Comparison of ENCODE assay signal across 10 mouse cellular contexts in the genomic region with DNA sequence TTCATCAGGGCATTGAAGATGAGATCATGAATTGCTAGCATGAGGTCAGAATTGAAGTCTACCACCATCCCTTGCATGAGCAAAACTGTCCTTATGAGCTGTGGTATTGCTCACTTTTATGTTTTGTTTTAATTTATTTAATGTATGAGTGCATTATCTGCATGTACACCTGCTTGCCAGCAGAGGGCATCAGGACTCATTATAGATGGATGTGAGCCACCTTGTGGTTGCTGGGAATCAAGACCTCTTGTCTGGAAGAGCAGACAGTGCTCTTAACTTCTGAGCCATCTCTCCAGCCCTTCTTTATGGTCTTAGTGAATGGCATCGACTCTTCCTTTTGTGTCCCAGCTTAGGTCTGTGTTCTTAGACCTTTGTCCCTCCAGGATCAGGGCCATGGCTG. TPM values are rescaled to one million over a fixed set of nuclear protein-coding genes. Genes with fewer than 3 reads are reported as not detected.
DNase-seq lines count a peak whose midpoint lies in the region; ATAC-seq and TF ChIP-seq lines count a peak whose summit lies in the region.
"Had no signal": no experiment of that assay in that cellular context is flagged by ENCODE, and none has a peak within 500 bp of the region (broad histone marks: within the 10 kb centered on the region; RNA-seq: fewer than 3 reads in every experiment).

No protein-coding gene starts in this region.

- H3K9ac ChIP-seq in liver, embryonic 14.5 days (replicated peaks), result no peak overlapping the region
- no peak overlapping the region for H3K9ac ChIP-seq in liver, embryonic 11.5 days (ENCODE audit: low read depth, low read length)
- no peak overlapping the region for H3K9ac ChIP-seq in forebrain, embryonic 12.5 days
- no peak overlapping the region for H3K9ac ChIP-seq in neural tube, embryonic 15.5 days (replicated peaks)
- H3K9ac ChIP-seq: hindbrain, embryonic 12.5 days; liver, embryonic 13.5 days had no signal

- TF ChIP-seq CTCF in liver, embryonic 14.5 days (IDR thresholded peaks at IDR 0.05; ENCODE audit: low read depth), result peak; percentile 86

- no peak overlapping the region for H3K27ac ChIP-seq in liver, embryonic 14.5 days
- no peak overlapping the region for H3K27ac ChIP-seq in liver, embryonic 11.5 days (ENCODE audit: low read depth, low read length)
- H3K27ac ChIP-seq in forebrain, embryonic 12.5 days, result no peak overlapping the region
- no peak overlapping the region for H3K27ac ChIP-seq in neural tube, embryonic 15.5 days (replicated peaks)
- H3K27ac ChIP-seq: hindbrain, embryonic 12.5 days; liver, embryonic 13.5 days had no signal

- H3K36me3 ChIP-seq in liver, embryonic 14.5 days (replicated peaks; ENCODE audit: control insufficient read depth, insufficient read depth, low read depth), result no peaks in the 10 kb centered on the region
- H3K36me3 ChIP-seq in liver, embryonic 11.5 days (ENCODE audit: control insufficient read depth, insufficient read depth, low read length), result no peaks in the 10 kb centered on the region
- no peaks in the 10 kb centered on the region for H3K36me3 ChIP-seq in forebrain, embryonic 12.5 days (replicated peaks)
- no peaks in the 10 kb centered on the region for H3K36me3 ChIP-seq in neural tube, embryonic 15.5 days
- H3K36me3 ChIP-seq: hindbrain, embryonic 12.5 days had no signal

- 78% methylated on average over 1 of the region's 1 CpGs for WGBS in liver, embryonic 14.5 days (ENCODE audit: insufficient replicate concordance)
- 86% methylated on average over 1 of the region's 1 CpGs for WGBS in liver, embryonic 11.5 days
- WGBS in forebrain, embryonic 12.5 days, result 95% methylated on average over 1 of the region's 1 CpGs
- WGBS in neural tube, embryonic 15.5 days, result 89% methylated on average over 1 of the region's 1 CpGs

- ATAC-seq in liver, embryonic 14.5 days (ENCODE audit: insufficient read depth), result no peak
- ATAC-seq in liver, embryonic 11.5 days (replicated peaks; ENCODE audit: low FRiP score), result no peak
- ATAC-seq in CD4-positive, CD25-positive, alpha-beta regulatory T cell, adult 4 months, result peak; percentile 68
- peak; percentile 50 for ATAC-seq in inflammation-experienced regulatory T-cells, adult 6 months
- ATAC-seq in forebrain, embryonic 12.5 days (ENCODE audit: low FRiP score), result no peak
- ATAC-seq in neural tube, embryonic 15.5 days (ENCODE audit: low FRiP score), result no peak

- TF ChIP-seq EP300 in liver, embryonic 14.5 days (IDR thresholded peaks at IDR 0.05; ENCODE audit: low read depth), result no peak

- no peak overlapping the region for H3K4me2 ChIP-seq in liver, embryonic 14.5 days (ENCODE audit: low read depth)
- no peak overlapping the region for H3K4me2 ChIP-seq in liver, embryonic 11.5 days
- no peak overlapping the region for H3K4me2 ChIP-seq in forebrain, embryonic 12.5 days
- H3K4me2 ChIP-seq in neural tube, embryonic 15.5 days, result no peak overlapping the region
- H3K4me2 ChIP-seq: hindbrain, embryonic 12.5 days; liver, embryonic 13.5 days had no signal

- no peaks in the 10 kb centered on the region for H3K27me3 ChIP-seq in liver, embryonic 14.5 days (ENCODE audit: control insufficient read depth, insufficient read depth, low read length)
- H3K27me3 ChIP-seq in liver, embryonic 11.5 days (replicated peaks; ENCODE audit: control insufficient read depth, insufficient read depth, low read length), result no peaks in the 10 kb centered on the region
- no peaks in the 10 kb centered on the region for H3K27me3 ChIP-seq in forebrain, embryonic 12.5 days
- no peaks in the 10 kb centered on the region for H3K27me3 ChIP-seq in neural tube, embryonic 15.5 days (replicated peaks)
- H3K27me3 ChIP-seq: hindbrain, embryonic 12.5 days; liver, embryonic 13.5 days had no signal

- H3K9me3 ChIP-seq in liver, embryonic 14.5 days (ENCODE audit: control insufficient read depth, low read length), result no peaks in the 10 kb centered on the region
- H3K9me3 ChIP-seq in liver, embryonic 11.5 days (ENCODE audit: control insufficient read depth, low read length), result no peaks in the 10 kb centered on the region
- 0 out of 2 replicates have a peak, but pooled peaks cover 10% of the 10 kb centered on the region for H3K9me3 ChIP-seq in forebrain, embryonic 12.5 days
- no peaks in the 10 kb centered on the region; the same call in 1 of the 2 replicates for H3K9me3 ChIP-seq in neural tube, embryonic 15.5 days (replicated peaks)
- H3K9me3 ChIP-seq: liver, embryonic 13.5 days had no signal

- DNase-seq in liver, embryonic 14.5 days (ENCODE audit: low read depth in 3 of 3, low spot score in 3 of 3), result no peak
- no peak for DNase-seq in liver, embryonic 11.5 days (ENCODE audit: low spot score)
- peak; percentile 34 for DNase-seq in MN1 (ENCODE audit: low spot score)
- DNase-seq in adrenal gland, postnatal 36 days, result no peak
- DNase-seq: liver, embryonic 13.5 days had no signal

- H3K4me3 ChIP-seq in liver, embryonic 14.5 days (ENCODE audit: insufficient read depth in 1 of 2, low read depth in 2 of 2, low read length in 2 of 2), result no peak overlapping the region
- no peak overlapping the region for H3K4me3 ChIP-seq in liver, embryonic 11.5 days (ENCODE audit: low read depth, low read length)
- no peak overlapping the region for H3K4me3 ChIP-seq in forebrain, embryonic 12.5 days (replicated peaks)
- no peak overlapping the region for H3K4me3 ChIP-seq in neural tube, embryonic 15.5 days (replicated peaks)
- H3K4me3 ChIP-seq: hindbrain, embryonic 12.5 days; liver, embryonic 13.5 days had no signal

- peaks cover 0 to 1% of the 10 kb centered on the region in 2 experiments; a peak in 1 of 4 replicates for H3K4me1 ChIP-seq in liver, embryonic 14.5 days (replicated peaks; ENCODE audit: control insufficient read depth in 2 of 2, insufficient read depth in 2 of 2, low read length in 1 of 2)
- H3K4me1 ChIP-seq in liver, embryonic 11.5 days (replicated peaks; ENCODE audit: control insufficient read depth, insufficient read depth, low read length), result peaks cover 3% of the 10 kb centered on the region
- H3K4me1 ChIP-seq in forebrain, embryonic 12.5 days, result peaks cover 17% of the 10 kb centered on the region
- peaks cover 12% of the 10 kb centered on the region for H3K4me1 ChIP-seq in neural tube, embryonic 15.5 days

RNA-seq across cellular contexts. Expression of gene Ttc7, which starts 39.0 kb away (rescaled TPM):
- polyA plus RNA-seq in liver, embryonic 14.5 days (2012; rRNA removed), result 7.8 and 8.4 TPM in 2 replicates
- 7.7 and 7.9 TPM in 2 replicates for polyA plus RNA-seq in liver, embryonic 14.5 days (2014; fragmentation: Nextera tagmentation; extraction: Ambion mirVana)
- 14.1 and 14.3 TPM in 2 replicates for polyA plus RNA-seq in liver, embryonic 11.5 days (2014; fragmentation: Nextera tagmentation; extraction: Ambion mirVana)
- 10 to 100 TPM; 13.5 to 19.3 TPM for polyA plus RNA-seq in CD4-positive, CD25-positive, alpha-beta regulatory T cell, adult 4 months (2017; shearing (Covaris generic))
- 10 to 100 TPM; 16.9 to 22.6 (median 20.6) TPM for polyA plus RNA-seq in inflammation-experienced regulatory T-cells, adult 6 months (2017; shearing (Covaris generic))
- 3.5 and 3.8 TPM in 2 replicates for polyA plus RNA-seq in forebrain, embryonic 12.5 days (2016; fragmentation: Nextera tagmentation; extraction: Ambion mirVana)
- 7.2 and 12.0 TPM in 2 replicates for polyA plus RNA-seq in neural tube, embryonic 15.5 days (2015; fragmentation: Nextera tagmentation; extraction: Ambion mirVana)
- total RNA-seq in adrenal gland, postnatal 36 days (2021), result 10 to 100 TPM in 1 of 2 experiments, 1 to 10 TPM in 1; 9.5 to 14.3 TPM

RNA-seq across cellular contexts. Expression of gene Mcfd2, which starts 55.9 kb away (rescaled TPM):
- 29.6 and 32.2 TPM in 2 replicates for polyA plus RNA-seq in liver, embryonic 14.5 days (2012; rRNA removed)
- 54.9 and 55.1 TPM in 2 replicates for polyA plus RNA-seq in liver, embryonic 14.5 days (2014; fragmentation: Nextera tagmentation; extraction: Ambion mirVana)
- polyA plus RNA-seq in liver, embryonic 11.5 days (2014; fragmentation: Nextera tagmentation; extraction: Ambion mirVana), result 71.9 and 76.9 TPM in 2 replicates
- polyA plus RNA-seq in CD4-positive, CD25-positive, alpha-beta regulatory T cell, adult 4 months (2017; shearing (Covaris generic)), result 10 to 100 TPM; 34.0 to 43.8 TPM
- 10 to 100 TPM; 20.8 to 40.7 (median 37.4) TPM for polyA plus RNA-seq in inflammation-experienced regulatory T-cells, adult 6 months (2017; shearing (Covaris generic))
- polyA plus RNA-seq in forebrain, embryonic 12.5 days (2016; fragmentation: Nextera tagmentation; extraction: Ambion mirVana), result 50.9 and 53.3 TPM in 2 replicates
- 45.3 and 57.3 TPM in 2 replicates for polyA plus RNA-seq in neural tube, embryonic 15.5 days (2015; fragmentation: Nextera tagmentation; extraction: Ambion mirVana)
- 100 to 1,000 TPM; 256 to 285 TPM for total RNA-seq in adrenal gland, postnatal 36 days (2021)

Comparison
In these comparisons a context has a peak if more than half of its experiments do, and no peak if none do; other contexts are left out.
1. ATAC-seq: peak in CD4-positive, CD25-positive, alpha-beta regulatory T cell, adult 4 months (single experiment) and inflammation-experienced regulatory T-cells, adult 6 months (single experiment); none in liver, embryonic 14.5 days (single experiment), liver, embryonic 11.5 days (single experiment), forebrain, embryonic 12.5 days (single experiment) and neural tube, embryonic 15.5 days (single experiment).